Mouse (Mus musculus) ES-Bruce4 (cell line): ENCODE data around the gene Atg4a-ps. TPM values are rescaled to one million over a fixed set of nuclear protein-coding genes. Genes with fewer than 3 reads are reported as not detected.
"Not testable (repeated sequence)": the region's sequence is repeated elsewhere in the genome, so short reads cannot be mapped to it uniquely, and the experiment has no call there.

Experiments
- H3K27ac ChIP-seq: 2 replicates; pipeline ENCODE4 v1.5.1; 2012; ENCODE audit warnings: low read length, inconsistent platforms; ENCODE audit not compliant: insufficient read depth
- H3K27me3 ChIP-seq: 2 replicates; pipeline ENCODE4 v1.6.1; 2012; ENCODE audit warnings: mild to moderate bottlenecking, low read length, inconsistent platforms; ENCODE audit not compliant: control insufficient read depth, poor library complexity, insufficient read depth, severe bottlenecking
- H3K36me3 ChIP-seq: 2 replicates; pipeline ENCODE4 v1.6.1; 2012; ENCODE audit warnings: inconsistent platforms, mild to moderate bottlenecking, low read length, moderate library complexity; ENCODE audit not compliant: control insufficient read depth, poor library complexity, insufficient read depth, severe bottlenecking
- H3K4me1 ChIP-seq: one replicate; pipeline ENCODE4 v1.8.1; 2011; ENCODE audit warnings: low read length; ENCODE audit not compliant: control insufficient read depth, insufficient read depth
- H3K4me3 ChIP-seq: 2 replicates; pipeline ENCODE4 v1.5.1; 2011; ENCODE audit warnings: low read depth, mild to moderate bottlenecking, low read length
- H3K9ac ChIP-seq: 2 replicates; pipeline ENCODE4 v1.6.1; 2012; ENCODE audit warnings: low read depth, mild to moderate bottlenecking, inconsistent platforms; ENCODE audit not compliant: poor library complexity, severe bottlenecking
- H3K9me3 ChIP-seq: replicated peaks from 2 replicates; pipeline ENCODE4 v1.6.1; 2012; ENCODE audit warnings: mild to moderate bottlenecking, low read length, inconsistent platforms; ENCODE audit not compliant: control insufficient read depth, poor library complexity, insufficient read depth, severe bottlenecking
- CTCF ChIP-seq: IDR thresholded peaks from one replicate; pipeline ENCODE4 v1.8.1; 2011; ENCODE audit warnings: low read depth, low read length
- EP300 ChIP-seq: IDR thresholded peaks from 2 replicates; pipeline ENCODE4 v1.6.1; 2011; ENCODE audit warnings: low read depth, low read length; ENCODE audit not compliant: insufficient read depth
- POLR2A ChIP-seq: IDR thresholded peaks from one replicate; pipeline ENCODE4 v1.8.1; 2011; ENCODE audit warnings: low read length; ENCODE audit not compliant: insufficient read depth
- polyA plus RNA-seq: library from polyadenylated mRNA; stranded (reverse); fragments of >200 nt; gene quantifications from 2 replicates; pipeline ENCODE4 v1.2.4, GENCODE M21; 2011; ENCODE audit warnings: low read depth; ENCODE audit not compliant: missing spikeins, insufficient read depth, insufficient read length

Gene Atg4a-ps
- polyA plus RNA-seq = 1.2 and 1.8 TPM in 2 replicates

- peaks cover 14% of the 10 kb centered on the region for H3K9me3 ChIP-seq
- H3K27ac ChIP-seq, H3K27me3 ChIP-seq: not testable (repeated sequence)
Observed at GRCm38 (mm10) chr3:103645968-103646367, at the start of gene Atg4a-ps. Gene Atg4a-ps, minus strand, starts transcription at chr3:103646068.

GRCm38 (mm10) chr3:103695556-103695955, 49.7 kb upstream of the Atg4a-ps start:
- no peak overlapping the region for H3K9ac ChIP-seq
- H3K27ac ChIP-seq = no peak overlapping the region
- TF ChIP-seq CTCF = no peak
- no peak for TF ChIP-seq POLR2A
- no peaks in the 10 kb centered on the region for H3K27me3 ChIP-seq
- no peak overlapping the region for H3K4me3 ChIP-seq
- H3K4me1 ChIP-seq = no peaks in the 10 kb centered on the region
- no peaks in the 10 kb centered on the region for H3K9me3 ChIP-seq
- no peaks in the 10 kb centered on the region for H3K36me3 ChIP-seq

More at GRCm38 (mm10) chr3:103645968-103646367, at the start of gene Atg4a-ps:
- not testable (repeated sequence) for H3K36me3 ChIP-seq, H3K4me3 ChIP-seq, H3K9ac ChIP-seq, H3K4me1 ChIP-seq

- H3K4me3 ChIP-seq = no peak overlapping the region
- H3K9me3 ChIP-seq = no peaks in the 10 kb centered on the region
- TF ChIP-seq CTCF = no peak
- H3K9ac ChIP-seq = no peak overlapping the region
- no peaks in the 10 kb centered on the region for H3K4me1 ChIP-seq
- no peaks in the 10 kb centered on the region for H3K36me3 ChIP-seq
- H3K27ac ChIP-seq = no peak overlapping the region
- no peaks in the 10 kb centered on the region for H3K27me3 ChIP-seq
Observed at GRCm38 (mm10) chr3:103690506-103690905, 44.6 kb upstream of the Atg4a-ps start.

GRCm38 (mm10) chr3:103689043-103689442, 43.2 kb upstream of the Atg4a-ps start:
- no peak for TF ChIP-seq POLR2A
- no peak for TF ChIP-seq EP300
- no peak for TF ChIP-seq CTCF

GRCm38 (mm10) chr3:103683966-103684319, 38.1 kb upstream of the Atg4a-ps start:
- peaks cover 9% of the 10 kb centered on the region for H3K4me1 ChIP-seq
- H3K4me3 ChIP-seq = no peak overlapping the region
- no peak overlapping the region for H3K9ac ChIP-seq
- H3K27ac ChIP-seq = peak overlapping the region; percentile 43
- TF ChIP-seq CTCF (no peak), EP300 (no peak)
- no peaks in the 10 kb centered on the region for H3K27me3 ChIP-seq
- no peaks in the 10 kb centered on the region for H3K36me3 ChIP-seq
- H3K9me3 ChIP-seq = peaks cover 7% of the 10 kb centered on the region

More at GRCm38 (mm10) chr3:103689043-103689442, 43.2 kb upstream of the Atg4a-ps start:
- Histone ChIP-seq H3K9me3 (no peaks in the 10 kb centered on the region), H3K36me3 (no peaks in the 10 kb centered on the region), H3K4me3 (no peak overlapping the region), H3K4me1 (no peaks in the 10 kb centered on the region), H3K27ac (no peak overlapping the region), H3K27me3 (no peaks in the 10 kb centered on the region), H3K9ac (no peak overlapping the region)

GRCm38 (mm10) chr3:103683234-103683965, 37.5 kb upstream of the Atg4a-ps start:
- H3K27ac ChIP-seq = peak overlapping the region; percentile 43
- H3K36me3 ChIP-seq = no peaks in the 10 kb centered on the region
- peaks cover 9% of the 10 kb centered on the region for H3K4me1 ChIP-seq
- H3K9ac ChIP-seq = no peak overlapping the region
- H3K9me3 ChIP-seq = peaks cover 7% of the 10 kb centered on the region
- no peaks in the 10 kb centered on the region for H3K27me3 ChIP-seq
- TF ChIP-seq EP300 (peak; percentile 91), POLR2A (no peak), CTCF (no peak)
- H3K4me3 ChIP-seq = peak overlapping the region; percentile 33; the same call in 1 of the 2 replicates
